Mouse (Mus musculus): Measurements from ENCODE around the gene Qrich2. TPM values are rescaled to one million over a fixed set of nuclear protein-coding genes. Genes with fewer than 3 reads are reported as not detected.

Qrich2 gene
- polyA plus RNA-seq, 1 experiment from 2014 or later, result not detected

DNA sequence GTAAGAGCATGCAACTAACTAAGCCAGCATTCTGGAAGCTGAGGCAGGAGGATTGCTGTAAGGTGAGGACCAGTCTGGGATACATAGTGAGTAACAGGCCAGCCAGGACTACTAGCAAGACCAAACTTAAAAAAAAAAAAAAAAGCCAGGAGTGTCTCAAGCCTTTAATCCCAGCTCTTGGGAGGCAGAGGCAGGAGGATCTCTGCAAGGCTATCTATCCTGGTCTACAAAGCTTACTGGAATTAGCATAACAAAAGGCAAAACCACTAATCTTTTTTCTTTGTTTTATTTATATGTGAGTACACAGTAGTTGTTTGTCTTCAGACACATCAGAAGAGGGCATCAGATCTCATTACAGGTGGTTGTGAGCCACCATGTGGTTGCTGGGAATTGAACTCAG lies 22.2 kb upstream of the Qrich2 start:
- no peak overlapping the region for H3K9ac ChIP-seq
- H3K4me3 ChIP-seq, result no peak overlapping the region
- no peak for ATAC-seq
- H3K4me2 ChIP-seq, result no peak overlapping the region
- H3K9me3 ChIP-seq (replicated peaks), result 0 out of 2 replicates have a peak, but pooled peaks cover 6% of the 10 kb centered on the region
- no peak overlapping the region for H3K27ac ChIP-seq
- H3K27me3 ChIP-seq (replicated peaks), result no peaks in the 10 kb centered on the region
- peaks cover 54% of the 10 kb centered on the region for H3K36me3 ChIP-seq
- peaks cover 19% of the 10 kb centered on the region for H3K4me1 ChIP-seq

DNA sequence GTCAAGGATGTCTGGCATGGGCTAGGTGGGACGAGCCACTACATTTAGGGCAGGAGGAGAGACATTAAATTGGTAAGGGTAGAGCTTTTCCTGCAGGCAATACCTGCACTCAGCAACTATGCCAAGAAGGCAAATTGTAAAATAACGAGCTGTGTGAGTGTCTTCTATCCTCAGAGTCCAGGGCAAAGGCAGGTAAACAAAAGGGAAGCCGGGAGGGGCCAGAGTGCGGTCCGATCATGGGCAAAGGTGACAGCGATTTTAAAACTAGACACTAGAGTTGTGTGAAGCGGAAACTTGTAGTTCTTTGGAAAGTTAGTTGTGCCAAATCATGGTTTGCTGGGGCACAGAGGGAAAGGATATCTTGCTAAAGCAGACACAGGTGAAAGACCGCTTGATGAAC lies 18.2 kb upstream of the Qrich2 start:
- H3K27ac ChIP-seq, result no peak overlapping the region
- H3K4me3 ChIP-seq, result no peak overlapping the region
- H3K36me3 ChIP-seq, result peaks cover 89% of the 10 kb centered on the region
- H3K9ac ChIP-seq, result no peak overlapping the region
- WGBS (ENCODE audit: insufficient replicate concordance), result 81% methylated on average over 8 of the region's 8 CpGs
- no peak overlapping the region for H3K4me2 ChIP-seq
- ATAC-seq, result no peak
- H3K4me1 ChIP-seq, result peaks cover 8% of the 10 kb centered on the region
- 0 out of 2 replicates have a peak, but pooled peaks cover 6% of the 10 kb centered on the region for H3K9me3 ChIP-seq (replicated peaks)
- no peaks in the 10 kb centered on the region for H3K27me3 ChIP-seq (replicated peaks)

GRCm38 (mm10) chr11:116481776-116482175 lies 15.7 kb upstream of the Qrich2 start:
- H3K4me3 ChIP-seq, result no peak overlapping the region
- no peak overlapping the region for H3K9ac ChIP-seq
- H3K36me3 ChIP-seq, result peaks cover 96% of the 10 kb centered on the region
- no peaks in the 10 kb centered on the region for H3K9me3 ChIP-seq (replicated peaks)
- no peak for ATAC-seq
- 82% methylated on average over 7 of the region's 7 CpGs for WGBS (ENCODE audit: insufficient replicate concordance)
- H3K4me2 ChIP-seq, result no peak overlapping the region
- H3K4me1 ChIP-seq, result 0 out of 2 replicates have a peak, but pooled peaks cover 7% of the 10 kb centered on the region
- H3K27me3 ChIP-seq (replicated peaks), result no peaks in the 10 kb centered on the region
- H3K27ac ChIP-seq, result no peak overlapping the region

GRCm38 (mm10) chr11:116480975-116481374 lies 14.9 kb upstream of the Qrich2 start:
- ATAC-seq, result no peak
- Histone ChIP-seq H3K27ac (no peak overlapping the region), H3K9me3 (replicated peaks) (no peaks in the 10 kb centered on the region), H3K9ac (no peak overlapping the region), H3K4me1 (0 out of 2 replicates have a peak, but pooled peaks cover 7% of the 10 kb centered on the region), H3K36me3 (peaks cover 96% of the 10 kb centered on the region), H3K4me2 (no peak overlapping the region), H3K27me3 (replicated peaks) (no peaks in the 10 kb centered on the region), H3K4me3 (no peak overlapping the region)
- 81% methylated on average over 8 of the region's 8 CpGs for WGBS (ENCODE audit: insufficient replicate concordance)

DNA sequence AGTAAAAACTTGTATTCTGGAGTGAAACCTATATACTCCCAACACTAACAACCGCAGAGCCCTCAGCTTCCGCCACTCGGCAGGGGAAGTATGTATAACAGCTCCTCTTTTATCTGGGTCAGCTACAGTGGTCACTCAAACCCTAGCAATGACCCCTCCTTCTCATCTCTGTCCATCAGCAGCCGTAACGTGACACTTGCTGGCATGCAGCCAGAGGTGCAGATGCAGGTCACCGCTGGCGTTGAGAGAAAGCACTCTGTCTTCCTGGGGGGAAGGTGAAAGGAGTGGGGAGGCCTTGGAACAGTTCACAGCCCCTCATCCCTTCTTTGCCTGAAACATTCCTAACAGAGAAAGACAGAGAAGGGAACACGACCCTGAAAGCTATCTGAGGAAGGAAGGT lies 13.8 kb upstream of the Qrich2 start:
- Histone ChIP-seq H3K27ac (no peak overlapping the region), H3K9me3 (replicated peaks) (no peaks in the 10 kb centered on the region), H3K4me3 (no peak overlapping the region), H3K9ac (no peak overlapping the region), H3K4me2 (no peak overlapping the region), H3K36me3 (peaks cover 96% of the 10 kb centered on the region), H3K27me3 (replicated peaks) (no peaks in the 10 kb centered on the region), H3K4me1 (0 out of 2 replicates have a peak, but pooled peaks cover 7% of the 10 kb centered on the region)
- WGBS (ENCODE audit: insufficient replicate concordance), result 69% methylated on average over 8 of the region's 8 CpGs
- no peak for ATAC-seq

DNA sequence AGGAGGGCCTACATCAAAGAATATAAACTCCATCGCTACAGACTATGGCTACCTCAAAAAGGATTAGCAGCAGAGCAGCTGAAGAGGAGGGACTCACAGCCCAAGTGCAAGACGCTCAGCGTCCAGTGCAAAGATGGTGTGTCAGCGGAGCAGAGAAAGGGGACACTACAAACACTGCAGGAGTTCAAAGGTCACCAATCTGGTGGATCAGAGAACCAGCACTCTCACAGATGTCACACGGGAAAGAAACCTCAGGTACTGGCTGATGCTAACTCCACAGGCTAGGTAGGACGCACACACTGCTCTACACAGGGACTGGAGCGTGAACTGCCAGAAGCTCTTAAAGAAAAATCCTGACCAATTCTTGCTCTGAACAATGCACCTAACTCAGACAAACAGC lies 12.9 kb upstream of the Qrich2 start:
- no peaks in the 10 kb centered on the region for H3K27me3 ChIP-seq (replicated peaks)
- no peak overlapping the region for H3K4me3 ChIP-seq
- no peak overlapping the region for H3K4me2 ChIP-seq
- no peaks in the 10 kb centered on the region for H3K9me3 ChIP-seq (replicated peaks)
- WGBS (ENCODE audit: insufficient replicate concordance), result 89% methylated on average over 7 of the region's 7 CpGs
- no peak overlapping the region for H3K27ac ChIP-seq
- 0 out of 2 replicates have a peak, but pooled peaks cover 7% of the 10 kb centered on the region for H3K4me1 ChIP-seq
- ATAC-seq, result no peak
- no peak overlapping the region for H3K9ac ChIP-seq
- peaks cover 95% of the 10 kb centered on the region for H3K36me3 ChIP-seq

GRCm38 (mm10) chr11:116477160-116477759 lies 11.2 kb upstream of the Qrich2 start:
- H3K4me2 ChIP-seq, result no peak overlapping the region
- 0 out of 2 replicates have a peak, but pooled peaks cover 7% of the 10 kb centered on the region for H3K4me1 ChIP-seq
- no peak overlapping the region for H3K4me3 ChIP-seq
- no peaks in the 10 kb centered on the region for H3K27me3 ChIP-seq (replicated peaks)
- H3K27ac ChIP-seq, result no peak overlapping the region
- ATAC-seq, result no peak
- H3K9me3 ChIP-seq (replicated peaks), result no peaks in the 10 kb centered on the region
- peaks cover 99% of the 10 kb centered on the region for H3K36me3 ChIP-seq
- no peak overlapping the region for H3K9ac ChIP-seq
- 86% methylated on average over 15 of the region's 15 CpGs for WGBS (ENCODE audit: insufficient replicate concordance)

- H3K27me3 ChIP-seq (replicated peaks), result no peaks in the 10 kb centered on the region
- 87% methylated on average over 6 of the region's 6 CpGs for WGBS (ENCODE audit: insufficient replicate concordance)
- H3K4me2 ChIP-seq, result no peak overlapping the region
- no peak overlapping the region for H3K9ac ChIP-seq
- peaks cover 99% of the 10 kb centered on the region for H3K36me3 ChIP-seq
- H3K27ac ChIP-seq, result no peak overlapping the region
- no peak for ATAC-seq
- no peak overlapping the region for H3K4me3 ChIP-seq
- no peaks in the 10 kb centered on the region for H3K9me3 ChIP-seq (replicated peaks)
- 0 out of 2 replicates have a peak, but pooled peaks cover 7% of the 10 kb centered on the region for H3K4me1 ChIP-seq
Measured at GRCm38 (mm10) chr11:116476696-116477095, 10.7 kb upstream of the Qrich2 start.

DNA sequence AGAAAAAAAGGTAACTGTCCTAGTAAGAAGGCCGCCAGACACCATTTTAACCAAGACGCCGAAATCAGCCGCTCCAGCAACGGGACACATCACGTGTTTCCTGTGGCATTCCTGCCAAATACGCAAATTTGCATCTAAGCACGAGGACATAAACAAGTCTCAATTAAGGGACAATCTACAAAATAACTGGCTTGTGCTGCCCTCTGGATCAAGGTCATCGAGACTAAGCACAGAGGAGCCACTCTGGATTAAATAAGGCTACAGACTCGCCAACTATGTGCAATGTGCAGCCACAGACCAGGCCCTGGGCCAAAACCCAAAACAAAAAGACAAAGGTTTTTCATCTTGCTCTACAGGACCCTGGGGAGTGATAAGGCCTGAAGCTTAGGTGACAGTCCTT lies 10.0 kb upstream of the Qrich2 start:
- Histone ChIP-seq H3K27ac (no peak overlapping the region), H3K9me3 (replicated peaks) (no peaks in the 10 kb centered on the region), H3K4me2 (no peak overlapping the region), H3K36me3 (peaks cover 99% of the 10 kb centered on the region), H3K9ac (no peak overlapping the region), H3K4me3 (no peak overlapping the region), H3K27me3 (replicated peaks) (no peaks in the 10 kb centered on the region), H3K4me1 (0 out of 2 replicates have a peak, but pooled peaks cover 7% of the 10 kb centered on the region)
- no peak for ATAC-seq
- 86% methylated on average over 10 of the region's 10 CpGs for WGBS (ENCODE audit: insufficient replicate concordance)

GRCm38 (mm10) chr11:116472275-116472674 lies 6.2 kb upstream of the Qrich2 start:
- H3K27ac ChIP-seq, result no peak overlapping the region
- ATAC-seq, result no peak
- no peaks in the 10 kb centered on the region for H3K9me3 ChIP-seq (replicated peaks)
- WGBS (ENCODE audit: insufficient replicate concordance), result 80% methylated on average over 4 of the region's 4 CpGs
- H3K4me3 ChIP-seq, result no peak overlapping the region
- H3K4me2 ChIP-seq, result no peak overlapping the region
- no peaks in the 10 kb centered on the region for H3K27me3 ChIP-seq (replicated peaks)
- H3K9ac ChIP-seq, result no peak overlapping the region
- peaks cover 77% of the 10 kb centered on the region for H3K36me3 ChIP-seq
- H3K4me1 ChIP-seq, result peaks cover 6% of the 10 kb centered on the region; the same call in 1 of the 2 replicates

GRCm38 (mm10) chr11:116470896-116471295 lies 4.9 kb upstream of the Qrich2 start:
- no peak overlapping the region for H3K9ac ChIP-seq
- 77% methylated on average over 4 of the region's 4 CpGs for WGBS (ENCODE audit: insufficient replicate concordance)
- peaks cover 6% of the 10 kb centered on the region; the same call in 1 of the 2 replicates for H3K4me1 ChIP-seq
- H3K36me3 ChIP-seq, result peaks cover 63% of the 10 kb centered on the region
- no peak overlapping the region for H3K4me2 ChIP-seq
- no peaks in the 10 kb centered on the region for H3K9me3 ChIP-seq (replicated peaks)
- H3K4me3 ChIP-seq, result no peak overlapping the region
- peak overlapping the region; percentile 0; the same call in 1 of the 2 replicates for H3K27ac ChIP-seq
- no peak for ATAC-seq
- H3K27me3 ChIP-seq (replicated peaks), result peaks cover 6% of the 10 kb centered on the region

GRCm38 (mm10) chr11:116470249-116470648 lies 4.2 kb upstream of the Qrich2 start:
- peaks cover 57% of the 10 kb centered on the region for H3K36me3 ChIP-seq

More at GRCm38 (mm10) chr11:116470249-116470648, 4.2 kb upstream of the Qrich2 start:
- WGBS (ENCODE audit: insufficient replicate concordance), result 72% methylated on average over 3 of the region's 3 CpGs
- H3K4me3 ChIP-seq, result no peak overlapping the region
- H3K4me2 ChIP-seq, result no peak overlapping the region
- no peaks in the 10 kb centered on the region for H3K9me3 ChIP-seq (replicated peaks)
- peaks cover 6% of the 10 kb centered on the region; the same call in 1 of the 2 replicates for H3K4me1 ChIP-seq
- ATAC-seq, result no peak
- H3K27ac ChIP-seq, result peak overlapping the region; percentile 0; the same call in 1 of the 2 replicates
- H3K9ac ChIP-seq, result no peak overlapping the region
- H3K27me3 ChIP-seq (replicated peaks), result peaks cover 11% of the 10 kb centered on the region

Data from liver, embryonic 12.5 days (tissue).